In genomic region chr16:88696256-88696655, GRCm38 (mm10) we compare ENCODE assay signal across 35 mouse cellular contexts. TPM values are rescaled to one million over a fixed set of nuclear protein-coding genes. Genes with fewer than 3 reads are reported as not detected.
"Had no signal": no experiment of that assay in that cellular context is flagged by ENCODE, and none has a peak within 500 bp of the region (broad histone marks: within the 10 kb centered on the region; RNA-seq: fewer than 3 reads in every experiment).

No protein-coding gene starts in this region.

- ATAC-seq: forebrain, embryonic 13.5 days; forebrain, embryonic 14.5 days; forebrain, embryonic 15.5 days; forebrain, embryonic 16.5 days; forebrain, postnatal 0 days had no signal

- H3K4me1 ChIP-seq: embryonic facial prominence, embryonic 12.5 days; forebrain, embryonic 10.5 days; forebrain, embryonic 12.5 days; forebrain, embryonic 15.5 days had no signal

- DNase-seq: cerebellum, adult 2 months; cerebellum, adult 8-10 months; cerebellum, adult 9-10 months; cerebellum, adult 9-11 months; cerebellum, postnatal 10 days; cerebellum, postnatal 14 days; cerebellum, postnatal 25 days; cerebellum, postnatal 36 days; embryo, embryonic 11 days; forebrain, postnatal 0 days; gastrocnemius, adult 2 months; gastrocnemius, postnatal 10 days; gastrocnemius, postnatal 14 days; gastrocnemius, postnatal 25 days; gastrocnemius, postnatal 36 days; heart, adult 11 months; heart, adult 18-20 months; heart, adult 2 months had no signal

- H3K36me3 ChIP-seq: embryonic facial prominence, embryonic 10.5 days; embryonic facial prominence, embryonic 12.5 days; embryonic facial prominence, embryonic 13.5 days; embryonic facial prominence, embryonic 15.5 days; forebrain, embryonic 10.5 days; forebrain, embryonic 12.5 days; forebrain, embryonic 15.5 days had no signal

- H3K9me3 ChIP-seq: embryonic facial prominence, embryonic 10.5 days; embryonic facial prominence, embryonic 12.5 days; embryonic facial prominence, embryonic 13.5 days; embryonic facial prominence, embryonic 15.5 days; forebrain, embryonic 10.5 days; forebrain, embryonic 12.5 days; forebrain, embryonic 13.5 days; forebrain, embryonic 15.5 days had no signal

- H3K9ac ChIP-seq: embryonic facial prominence, embryonic 12.5 days; embryonic facial prominence, embryonic 13.5 days; embryonic facial prominence, embryonic 15.5 days; forebrain, embryonic 12.5 days; forebrain, embryonic 13.5 days; forebrain, embryonic 15.5 days; forebrain, postnatal 0 days had no signal

- H3K27me3 ChIP-seq: embryonic facial prominence, embryonic 12.5 days; embryonic facial prominence, embryonic 13.5 days; embryonic facial prominence, embryonic 15.5 days; forebrain, embryonic 12.5 days; forebrain, embryonic 13.5 days; forebrain, embryonic 15.5 days had no signal

- H3K4me2 ChIP-seq: embryonic facial prominence, embryonic 12.5 days; embryonic facial prominence, embryonic 13.5 days; embryonic facial prominence, embryonic 15.5 days; forebrain, embryonic 12.5 days; forebrain, embryonic 13.5 days; forebrain, embryonic 15.5 days had no signal

- H3K27ac ChIP-seq: embryonic facial prominence, embryonic 10.5 days; embryonic facial prominence, embryonic 12.5 days; embryonic facial prominence, embryonic 13.5 days; embryonic facial prominence, embryonic 15.5 days; forebrain, embryonic 10.5 days; forebrain, embryonic 12.5 days; forebrain, embryonic 13.5 days; forebrain, embryonic 15.5 days; gastrocnemius, adult 2 months; heart, adult 2 months had no signal

- H3K4me3 ChIP-seq: embryonic facial prominence, embryonic 10.5 days; embryonic facial prominence, embryonic 12.5 days; embryonic facial prominence, embryonic 13.5 days; embryonic facial prominence, embryonic 15.5 days; erythroblast, embryonic 14.5 days; forebrain, embryonic 10.5 days; forebrain, embryonic 12.5 days; forebrain, embryonic 13.5 days; forebrain, embryonic 15.5 days; gastrocnemius, adult 2 months; heart, adult 2 months had no signal

RNA-seq across cellular contexts. Expression of gene 2310061N02Rik, which starts 11.5 kb away (rescaled TPM):
- polyA plus RNA-seq: cerebellum, adult 2 months; cortical plate, adult 2 months; embryonic facial prominence, embryonic 10.5 days; embryonic facial prominence, embryonic 11.5 days; embryonic facial prominence, embryonic 12.5 days; embryonic facial prominence, embryonic 13.5 days; embryonic facial prominence, embryonic 14.5 days; embryonic facial prominence, embryonic 15.5 days; erythroblast, embryonic 14.5 days; forebrain, embryonic 10.5 days; forebrain, embryonic 11.5 days; forebrain, embryonic 12.5 days; forebrain, embryonic 13.5 days; forebrain, embryonic 14.5 days; forebrain, embryonic 15.5 days; forebrain, embryonic 16.5 days; forebrain, postnatal 0 days; frontal cortex, adult 2 months; gonadal fat pad, adult 2 months; heart, adult 2 months had no signal

RNA-seq across cellular contexts. Expression of gene Krtap27-1, which starts 24.8 kb away (rescaled TPM):
- polyA plus RNA-seq: cerebellum, adult 2 months; cortical plate, adult 2 months; embryonic facial prominence, embryonic 10.5 days; embryonic facial prominence, embryonic 11.5 days; embryonic facial prominence, embryonic 12.5 days; embryonic facial prominence, embryonic 13.5 days; embryonic facial prominence, embryonic 14.5 days; embryonic facial prominence, embryonic 15.5 days; erythroblast, embryonic 14.5 days; forebrain, embryonic 10.5 days; forebrain, embryonic 11.5 days; forebrain, embryonic 12.5 days; forebrain, embryonic 13.5 days; forebrain, embryonic 14.5 days; forebrain, embryonic 15.5 days; forebrain, embryonic 16.5 days; forebrain, postnatal 0 days; frontal cortex, adult 2 months; gonadal fat pad, adult 2 months; heart, adult 2 months had no signal

RNA-seq across cellular contexts. Expression of gene Krtap13-1, which starts 32.4 kb away (rescaled TPM):
- polyA plus RNA-seq: cerebellum, adult 2 months; cortical plate, adult 2 months; embryonic facial prominence, embryonic 10.5 days; embryonic facial prominence, embryonic 11.5 days; embryonic facial prominence, embryonic 12.5 days; embryonic facial prominence, embryonic 13.5 days; embryonic facial prominence, embryonic 14.5 days; erythroblast, embryonic 14.5 days; forebrain, embryonic 10.5 days; forebrain, embryonic 11.5 days; forebrain, embryonic 12.5 days; forebrain, embryonic 13.5 days; forebrain, embryonic 14.5 days; forebrain, embryonic 15.5 days; forebrain, embryonic 16.5 days; forebrain, postnatal 0 days; frontal cortex, adult 2 months; gonadal fat pad, adult 2 months; heart, adult 2 months had no signal

RNA-seq across cellular contexts. Expression of gene Krtap26-1, which starts 48.7 kb away (rescaled TPM):
- polyA plus RNA-seq: cerebellum, adult 2 months; cortical plate, adult 2 months; embryonic facial prominence, embryonic 10.5 days; embryonic facial prominence, embryonic 11.5 days; embryonic facial prominence, embryonic 12.5 days; embryonic facial prominence, embryonic 13.5 days; erythroblast, embryonic 14.5 days; forebrain, embryonic 10.5 days; forebrain, embryonic 11.5 days; forebrain, embryonic 12.5 days; forebrain, embryonic 13.5 days; forebrain, embryonic 14.5 days; forebrain, embryonic 15.5 days; forebrain, embryonic 16.5 days; forebrain, postnatal 0 days; frontal cortex, adult 2 months; gonadal fat pad, adult 2 months; heart, adult 2 months had no signal

RNA-seq across cellular contexts. Expression of gene Krtap13, which starts 55.2 kb away (rescaled TPM):
- polyA plus RNA-seq: cerebellum, adult 2 months; cortical plate, adult 2 months; embryonic facial prominence, embryonic 10.5 days; embryonic facial prominence, embryonic 11.5 days; embryonic facial prominence, embryonic 12.5 days; embryonic facial prominence, embryonic 13.5 days; erythroblast, embryonic 14.5 days; forebrain, embryonic 10.5 days; forebrain, embryonic 11.5 days; forebrain, embryonic 12.5 days; forebrain, embryonic 13.5 days; forebrain, embryonic 14.5 days; forebrain, embryonic 15.5 days; forebrain, embryonic 16.5 days; forebrain, postnatal 0 days; frontal cortex, adult 2 months; gonadal fat pad, adult 2 months; heart, adult 2 months had no signal
